Mouse (Mus musculus): ENCODE measurements around the gene Zfp334.

Zfp334 gene

GRCm38 (mm10) chr2:165387844-165388495, at the start of gene Zfp334:
Gene Zfp334, minus strand, starts transcription at chr2:165388259.
- peak in 1 of 2 experiments; percentile 50 for DNase-seq (ENCODE audit: low spot score in 2 of 2)

GRCm38 (mm10) chr2:165428694-165429093, 40.6 kb upstream of the Zfp334 start:
- no peak for DNase-seq (ENCODE audit: low spot score in 2 of 2)

- DNase-seq (ENCODE audit: low spot score in 2 of 2) = no peak
Observed at GRCm38 (mm10) chr2:165420195-165420594, 32.1 kb upstream of the Zfp334 start.

GRCm38 (mm10) chr2:165419670-165420111, 31.6 kb upstream of the Zfp334 start:
- DNase-seq (ENCODE audit: low spot score in 2 of 2) = no peak

GRCm38 (mm10) chr2:165418577-165418976, 30.5 kb upstream of the Zfp334 start:
- DNase-seq (ENCODE audit: low spot score in 2 of 2) = no peak

- DNase-seq (ENCODE audit: low spot score in 2 of 2) = no peak
Observed at GRCm38 (mm10) chr2:165417291-165417690, 29.2 kb upstream of the Zfp334 start.

- DNase-seq (ENCODE audit: low spot score in 2 of 2) = no peak
Observed at GRCm38 (mm10) chr2:165415795-165416194, 27.7 kb upstream of the Zfp334 start.

GRCm38 (mm10) chr2:165415141-165415721, 27.2 kb upstream of the Zfp334 start:
- DNase-seq (ENCODE audit: low spot score in 2 of 2) = no peak

GRCm38 (mm10) chr2:165414321-165414720, 26.3 kb upstream of the Zfp334 start:
- DNase-seq (ENCODE audit: low spot score in 2 of 2) = no peak

GRCm38 (mm10) chr2:165413884-165414283, 25.8 kb upstream of the Zfp334 start:
- DNase-seq (ENCODE audit: low spot score in 2 of 2) = no peak

GRCm38 (mm10) chr2:165407700-165408301, 19.7 kb upstream of the Zfp334 start:
- peak; percentile 26 to 71 for DNase-seq (ENCODE audit: low spot score in 2 of 2)

- no peak for DNase-seq (ENCODE audit: low spot score in 2 of 2)
Observed at GRCm38 (mm10) chr2:165405351-165405750, 17.3 kb upstream of the Zfp334 start.

- DNase-seq (ENCODE audit: low spot score in 2 of 2) = no peak
Observed at GRCm38 (mm10) chr2:165404951-165405350, 16.9 kb upstream of the Zfp334 start.

GRCm38 (mm10) chr2:165398164-165398785, 10.2 kb upstream of the Zfp334 start:
- no peak for DNase-seq (ENCODE audit: low spot score in 2 of 2)

GRCm38 (mm10) chr2:165397502-165398163, 9.6 kb upstream of the Zfp334 start:
- DNase-seq (ENCODE audit: low spot score in 2 of 2) = no peak

- DNase-seq (ENCODE audit: low spot score in 2 of 2) = no peak
Observed at GRCm38 (mm10) chr2:165396831-165397501, 8.9 kb upstream of the Zfp334 start.

GRCm38 (mm10) chr2:165392156-165392555, 4.1 kb upstream of the Zfp334 start:
- no peak for DNase-seq (ENCODE audit: low spot score in 2 of 2)

- peak in 1 of 2 experiments; percentile 32 for DNase-seq (ENCODE audit: low spot score in 2 of 2)
Observed at GRCm38 (mm10) chr2:165391561-165391960, 3.5 kb upstream of the Zfp334 start.

- no peak for DNase-seq (ENCODE audit: low spot score in 2 of 2)
Observed at GRCm38 (mm10) chr2:165389299-165389952, 1.4 kb upstream of the Zfp334 start.

GRCm38 (mm10) chr2:165387370-165387769, 689 bp downstream of the Zfp334 start:
- DNase-seq (ENCODE audit: low spot score in 2 of 2) = no peak

- no peak for DNase-seq (ENCODE audit: low spot score in 2 of 2)
Observed at GRCm38 (mm10) chr2:165380050-165380449, 8.0 kb downstream of the Zfp334 start.
